Mouse (Mus musculus) CH12.LX (cell line): ENCODE measurements at regions not wholly inside any gene's neighbourhood (a gene's known extent, or its start where the extent isn't known, plus 50 kb on each side); places are given as distances from the start of the nearest gene placed in this dataset.

ENCODE experiments used
- DNase-seq: peaks from one replicate; pipeline ENCODE4 v3.0.0-alpha.2; 2013; ENCODE audit errors: extremely low read depth
- H3K27ac ChIP-seq: 2 replicates; pipeline ENCODE4 v1.5.1; 2012; ENCODE audit warnings: low read depth, mild to moderate bottlenecking, control low read depth, moderate library complexity; ENCODE audit not compliant: insufficient read depth
- H3K27me3 ChIP-seq: replicated peaks from 2 replicates; pipeline ENCODE3; 2012; ENCODE audit warnings: inconsistent platforms
- H3K36me3 ChIP-seq, 2 experiments: replicated peaks in 1 of 2; 2 replicates each; pipeline versions ENCODE3 to v1.6.1; 2012; ENCODE audit warnings: inconsistent platforms in 1 of 2, low read length in 1 of 2, mild to moderate bottlenecking in 1 of 2, mixed read lengths in 1 of 2, moderate library complexity in 1 of 2; ENCODE audit not compliant: control insufficient read depth in 1 of 2, insufficient read depth in 1 of 2
- H3K4me1 ChIP-seq, 2 experiments: 2 replicates each; pipeline ENCODE4 v1.6.1; 2012; ENCODE audit warnings: inconsistent platforms in 1 of 2, moderate library complexity in 1 of 2; ENCODE audit not compliant: insufficient read depth in 2 of 2, control insufficient read depth in 1 of 2
- H3K4me2 ChIP-seq: 2 replicates; pipeline ENCODE4 v1.6.1; 2012; ENCODE audit warnings: low read depth, mild to moderate bottlenecking, control low read depth; ENCODE audit not compliant: poor library complexity, insufficient read depth, severe bottlenecking
- H3K4me3 ChIP-seq, 3 experiments: fragments of 150-350 bp in 1 of 3; sonication (generic) in 1 of 3; replicated peaks in 1 of 3; 2 replicates each; pipeline versions ENCODE3 to v1.5.1; 2011 to 2012; ENCODE audit warnings: low read depth in 2 of 3, low read length in 2 of 3, mild to moderate bottlenecking in 2 of 3, moderate library complexity in 2 of 3, control low read depth in 1 of 3, improper control_type of control experiment in 1 of 3, inconsistent platforms in 1 of 3, mixed read lengths in 1 of 3; ENCODE audit not compliant: poor library complexity in 1 of 3
- H3K79me2 ChIP-seq: replicated peaks from 2 replicates; pipeline ENCODE4 v1.6.1; 2012; ENCODE audit warnings: mild to moderate bottlenecking, moderate library complexity; ENCODE audit not compliant: control insufficient read depth, poor library complexity, insufficient read depth, severe bottlenecking; ENCODE audit errors: extremely low read depth
- H3K9ac ChIP-seq: 2 replicates; pipeline ENCODE4 v1.6.1; 2012; ENCODE audit warnings: low read depth, mild to moderate bottlenecking, control low read depth, moderate library complexity; ENCODE audit not compliant: insufficient read depth
- H3K9me3 ChIP-seq: replicated peaks from 2 replicates; pipeline ENCODE3; 2012; ENCODE audit warnings: low read length, inconsistent platforms, mixed read lengths
- BHLHE40 ChIP-seq: IDR thresholded peaks from 2 replicates; pipeline ENCODE4 v1.6.1; 2011; ENCODE audit warnings: mild to moderate bottlenecking, low read depth, low read length, improper control_type of control experiment
- CHD2 ChIP-seq: IDR thresholded peaks from 2 replicates; pipeline ENCODE4 v1.6.1; 2011; ENCODE audit warnings: low read length, improper control_type of control experiment
- IRF4 ChIP-seq: IDR thresholded peaks from 2 replicates; pipeline ENCODE4 v1.6.1; 2014; ENCODE audit warnings: low read depth, mild to moderate bottlenecking, inconsistent platforms, low read length, improper control_type of control experiment
- JUN ChIP-seq: IDR thresholded peaks from 2 replicates; pipeline ENCODE4 v1.6.1; 2011; ENCODE audit warnings: low read depth, mild to moderate bottlenecking, low read length, improper control_type of control experiment, moderate library complexity; ENCODE audit not compliant: insufficient read depth
- JUND ChIP-seq: conservative IDR thresholded peaks from 2 replicates; pipeline ENCODE4 v1.6.1; 2011; ENCODE audit warnings: low read depth, low read length, improper control_type of control experiment
- MAX ChIP-seq: IDR thresholded peaks from 2 replicates; pipeline ENCODE4 v1.6.1; 2011; ENCODE audit warnings: low read length, improper control_type of control experiment
- MAZ ChIP-seq: IDR thresholded peaks from 2 replicates; pipeline ENCODE4 v1.6.1; 2012; ENCODE audit warnings: low read depth, mild to moderate bottlenecking, inconsistent platforms, low read length, improper control_type of control experiment, moderate library complexity
- MXI1 ChIP-seq: IDR thresholded peaks from 2 replicates; pipeline ENCODE4 v1.6.1; 2011; ENCODE audit warnings: mild to moderate bottlenecking, low read depth, low read length, improper control_type of control experiment
- POLR2A ChIP-seq: IDR thresholded peaks from 2 replicates; pipeline ENCODE4 v1.6.1; 2011; ENCODE audit warnings: low read depth, mild to moderate bottlenecking, improper control_type of control experiment, low read length
- RAD21 ChIP-seq: IDR thresholded peaks from 2 replicates; pipeline ENCODE4 v1.6.1; 2011; ENCODE audit warnings: low read depth, mild to moderate bottlenecking, low read length, improper control_type of control experiment, moderate library complexity
- SIN3A ChIP-seq: IDR thresholded peaks from 2 replicates; pipeline ENCODE4 v1.6.1; 2012; ENCODE audit warnings: low read length, improper control_type of control experiment, inconsistent platforms
- UBTF ChIP-seq: IDR thresholded peaks from 2 replicates; pipeline ENCODE4 v1.6.1; 2012; ENCODE audit warnings: low read depth, mild to moderate bottlenecking, inconsistent platforms, low read length, improper control_type of control experiment, moderate library complexity
- USF1 ChIP-seq: IDR thresholded peaks from 2 replicates; pipeline ENCODE4 v1.6.1; 2014; ENCODE audit warnings: low read depth, mild to moderate bottlenecking, inconsistent platforms, low read length, improper control_type of control experiment
- USF2 ChIP-seq: conservative IDR thresholded peaks from 2 replicates; pipeline ENCODE4 v1.6.1; 2011; ENCODE audit warnings: low read depth, low read length, improper control_type of control experiment
- ZC3H11A ChIP-seq: IDR thresholded peaks from 2 replicates; pipeline ENCODE4 v1.6.1; 2012; ENCODE audit warnings: low read depth, mild to moderate bottlenecking, inconsistent platforms, low read length, improper control_type of control experiment
- ZKSCAN1 ChIP-seq: IDR thresholded peaks from 2 replicates; pipeline ENCODE4 v1.6.1; 2012; ENCODE audit warnings: low read depth, inconsistent platforms, low read length, improper control_type of control experiment, borderline replicate concordance
- ZMIZ1 ChIP-seq: IDR thresholded peaks from 2 replicates; pipeline ENCODE4 v1.6.1; 2012; ENCODE audit warnings: low read depth, mild to moderate bottlenecking, inconsistent platforms, low read length, improper control_type of control experiment
- dilution Hi-C: fragments of 300-500 bp; cut with MboI; formaldehyde crosslinking; loops from 2 replicates; pipeline ENCODE4 v1.14.3; 2020; ENCODE audit warnings: low sequenced_read_pairs; ENCODE audit not compliant: extremely low pct_unique_long_range_greater_than_20kb, extremely low pct_ligation_motif_present
- in situ Hi-C: fragments of 300-500 bp; cut with MboI; formaldehyde crosslinking; loops from 3 replicates; pipeline ENCODE4 v1.14.3; 2019; ENCODE audit warnings: low sequenced_read_pairs, low pct_ligation_motif_present, low pct_unique_long_range_greater_than_20kb, mixed read lengths

DNA sequence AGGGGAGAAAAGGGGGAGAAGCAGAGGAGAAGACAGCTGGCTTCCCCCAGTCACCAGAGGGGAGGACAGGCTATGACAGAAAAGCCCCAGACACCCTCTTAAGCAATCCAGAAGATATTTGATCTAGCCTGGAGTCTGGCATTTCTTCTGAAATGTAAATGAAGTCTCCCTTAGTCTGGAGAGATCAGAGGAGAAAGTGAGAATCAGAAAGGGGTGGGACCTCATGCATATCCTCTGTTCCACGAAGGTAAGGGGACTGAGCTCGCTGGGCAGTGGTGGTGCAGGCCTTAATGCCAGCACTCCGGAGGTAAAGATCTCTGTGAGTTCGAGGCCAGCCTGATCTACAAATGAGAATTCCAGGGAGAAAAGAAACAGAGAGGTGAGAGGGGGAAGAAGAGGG, 70.6 kb upstream of the Disp3 start:
- dilution Hi-C loops: no loop called here

DNA sequence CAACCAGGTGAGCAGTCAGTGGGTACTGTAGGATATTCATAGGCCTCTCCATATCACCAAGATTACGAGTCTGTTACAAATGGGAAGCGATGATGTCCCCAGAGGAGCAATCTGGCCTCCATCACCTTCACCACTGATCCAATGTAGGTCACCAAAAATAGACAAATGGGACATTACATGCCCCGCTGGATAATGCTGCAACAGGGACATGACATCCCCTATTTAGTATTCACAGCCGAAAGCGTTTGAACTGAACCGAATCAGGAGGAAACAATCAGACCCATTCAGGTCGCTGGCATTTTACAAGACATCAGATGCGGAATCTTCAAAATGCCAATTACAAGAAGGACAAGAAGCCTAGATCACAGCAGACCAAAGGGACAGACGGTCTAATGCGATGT, 69.5 kb upstream of the Disp3 start:
- Histone ChIP-seq H3K27me3 (peaks cover 61% of the 10 kb centered on the region), H3K4me3 (no peak overlapping the region), H3K4me2 (no peak overlapping the region), H3K4me1 (no peaks in the 10 kb centered on the region), H3K36me3 (no peaks in the 10 kb centered on the region), H3K27ac (no peak overlapping the region), H3K79me2 (no peaks in the 10 kb centered on the region), H3K9me3 (peaks cover 16% of the 10 kb centered on the region), H3K9ac (no peak overlapping the region)
- in situ Hi-C loops (no loop called here), dilution Hi-C loops (no loop called here)
- no peak for DNase-seq
- no peak for TF ChIP-seq MXI1
- no peak for TF ChIP-seq JUN
- TF ChIP-seq MAZ: no peak
- no peak for TF ChIP-seq POLR2A
- no peak for TF ChIP-seq USF2

More for the DNA sequence above, 70.6 kb upstream of the Disp3 start:
- no peak for DNase-seq
- Histone ChIP-seq H3K27me3 (peaks cover 66% of the 10 kb centered on the region), H3K4me1 (no peaks in the 10 kb centered on the region), H3K9me3 (peaks cover 7% of the 10 kb centered on the region), H3K4me3 (no peak overlapping the region), H3K36me3 (no peaks in the 10 kb centered on the region), H3K27ac (no peak overlapping the region), H3K79me2 (no peaks in the 10 kb centered on the region), H3K4me2 (no peak overlapping the region), H3K9ac (no peak overlapping the region)
- in situ Hi-C loops: no loop called here
- TF ChIP-seq IRF4 (no peak), JUN (no peak), POLR2A (no peak), RAD21 (no peak), JUND (no peak), ZMIZ1 (no peak), ZKSCAN1 (no peak)

DNA sequence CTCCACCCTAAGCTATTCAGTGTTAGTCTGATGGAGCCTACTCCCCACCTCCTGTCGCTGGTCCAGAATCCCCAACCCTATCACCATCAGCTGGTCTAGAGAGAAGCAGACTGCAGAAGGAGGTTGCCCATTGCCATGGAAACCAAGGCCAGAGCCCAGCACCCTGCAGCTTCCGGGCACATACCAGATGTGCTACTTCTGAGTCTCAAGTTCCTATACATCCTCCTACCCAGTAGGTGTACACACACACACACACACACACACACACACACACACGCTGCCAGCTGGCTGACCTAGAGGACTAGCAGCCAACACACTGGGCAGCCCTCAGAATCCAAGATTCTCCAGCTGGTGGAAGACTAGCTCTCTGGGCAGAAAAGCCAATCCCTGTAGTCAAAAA, 68.9 kb upstream of the Disp3 start:
- Histone ChIP-seq H3K9me3 (peaks cover 19% of the 10 kb centered on the region), H3K4me1 (no peaks in the 10 kb centered on the region), H3K79me2 (no peaks in the 10 kb centered on the region), H3K9ac (no peak overlapping the region), H3K27me3 (peaks cover 58% of the 10 kb centered on the region), H3K36me3 (no peaks in the 10 kb centered on the region), H3K4me3 (no peak overlapping the region), H3K4me2 (no peak overlapping the region), H3K27ac (no peak overlapping the region)
- no peak for TF ChIP-seq ZC3H11A
- TF ChIP-seq USF1: no peak
- no peak for TF ChIP-seq UBTF
- TF ChIP-seq BHLHE40: no peak
- no peak for TF ChIP-seq SIN3A
- no peak for TF ChIP-seq MAX
- TF ChIP-seq CHD2: no peak
- in situ Hi-C loops (no loop called here), dilution Hi-C loops (no loop called here)
- DNase-seq: no peak
